Mouse (Mus musculus) small intestine, adult 2 months (tissue): ENCODE results near the gene Pex11b. TPM values are rescaled to one million over a fixed set of nuclear protein-coding genes. Genes with fewer than 3 reads are reported as not detected.

Experiments used
- H3K27ac ChIP-seq: fragments of 200-500 bp; 2 replicates; pipeline ENCODE4 v1.5.1; 2012; ENCODE audit warnings: low read depth, low read length, control low read depth, inconsistent platforms; ENCODE audit not compliant: insufficient read depth
- H3K27me3 ChIP-seq: fragments of 200-500 bp; 2 replicates; pipeline ENCODE4 v1.6.1; 2012; ENCODE audit warnings: mild to moderate bottlenecking, moderate library complexity, low read length, inconsistent platforms; ENCODE audit not compliant: control insufficient read depth, insufficient read depth
- H3K36me3 ChIP-seq: fragments of 200-500 bp; 2 replicates; pipeline ENCODE4 v1.6.1; 2012; ENCODE audit warnings: mild to moderate bottlenecking, low read length, control low read depth, inconsistent platforms; ENCODE audit not compliant: control insufficient read depth, insufficient read depth
- H3K4me1 ChIP-seq: fragments of 200-500 bp; 2 replicates; pipeline ENCODE4 v1.6.1; 2012; ENCODE audit warnings: low read length, inconsistent platforms, mixed read lengths; ENCODE audit not compliant: control insufficient read depth, insufficient read depth, insufficient read length
- H3K4me3 ChIP-seq: fragments of 200-500 bp; 2 replicates; pipeline ENCODE4 v1.5.1; 2012; ENCODE audit warnings: low read depth, mild to moderate bottlenecking, control low read depth, inconsistent platforms, low read length, moderate library complexity
- CTCF ChIP-seq: fragments of 200-500 bp; IDR thresholded peaks from 2 replicates; pipeline ENCODE4 v1.5.1; 2012; ENCODE audit warnings: low read depth, mild to moderate bottlenecking, control low read depth, inconsistent platforms, low read length, moderate library complexity, mixed read lengths; ENCODE audit not compliant: insufficient replicate concordance, insufficient read length; ENCODE audit errors: extremely low read depth
- POLR2A ChIP-seq: fragments of 200-500 bp; IDR thresholded peaks from 2 replicates; pipeline ENCODE4 v1.6.1; 2012; ENCODE audit warnings: low read depth, mild to moderate bottlenecking, control low read depth, inconsistent platforms, low read length, moderate library complexity
- WGBS: fragments of 180-500 bp; shearing (Covaris S2); methylation state at CpG from one replicate; pipeline ENCODE4 v1.1.7; 2018; 5-methylcytosine and 5-hydroxymethylcytosine counted together
- polyA plus RNA-seq: library from polyadenylated mRNA; depleted of rRNA; stranded (reverse); fragments of >200 nt; gene quantifications from 2 replicates; pipeline ENCODE4 v1.2.3, GENCODE M21; 2012

The Pex11b gene
- polyA plus RNA-seq, 1 experiment: 21.1 TPM

DNA sequence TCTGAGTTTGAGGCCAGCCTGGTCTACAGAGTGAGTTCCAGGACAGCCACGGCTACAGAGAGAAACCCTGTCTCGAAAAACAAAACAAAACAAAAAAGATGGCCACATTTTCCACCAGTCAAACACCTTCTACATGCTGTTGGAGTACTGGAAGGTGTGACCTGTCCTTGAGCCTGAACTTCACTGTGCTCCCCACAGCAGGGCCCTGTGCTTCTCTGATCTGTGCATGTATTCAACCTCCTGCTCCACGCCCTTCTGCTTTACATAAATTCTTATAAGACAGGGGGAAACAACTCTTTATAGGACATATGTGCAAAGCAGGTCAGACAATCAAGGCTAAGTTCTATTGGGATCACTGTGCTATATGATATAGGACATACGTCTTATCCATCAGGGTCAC lies 12.0 kb upstream of the Pex11b start:
- TF ChIP-seq POLR2A (no peak), CTCF (no peak)
- H3K27ac ChIP-seq: no peak overlapping the region
- WGBS: 95% methylated on average over 4 of the region's 4 CpGs
- H3K4me3 ChIP-seq: no peak overlapping the region
- peaks cover 8% of the 10 kb centered on the region for H3K36me3 ChIP-seq
- no peaks in the 10 kb centered on the region for H3K27me3 ChIP-seq
- no peaks in the 10 kb centered on the region for H3K4me1 ChIP-seq

DNA sequence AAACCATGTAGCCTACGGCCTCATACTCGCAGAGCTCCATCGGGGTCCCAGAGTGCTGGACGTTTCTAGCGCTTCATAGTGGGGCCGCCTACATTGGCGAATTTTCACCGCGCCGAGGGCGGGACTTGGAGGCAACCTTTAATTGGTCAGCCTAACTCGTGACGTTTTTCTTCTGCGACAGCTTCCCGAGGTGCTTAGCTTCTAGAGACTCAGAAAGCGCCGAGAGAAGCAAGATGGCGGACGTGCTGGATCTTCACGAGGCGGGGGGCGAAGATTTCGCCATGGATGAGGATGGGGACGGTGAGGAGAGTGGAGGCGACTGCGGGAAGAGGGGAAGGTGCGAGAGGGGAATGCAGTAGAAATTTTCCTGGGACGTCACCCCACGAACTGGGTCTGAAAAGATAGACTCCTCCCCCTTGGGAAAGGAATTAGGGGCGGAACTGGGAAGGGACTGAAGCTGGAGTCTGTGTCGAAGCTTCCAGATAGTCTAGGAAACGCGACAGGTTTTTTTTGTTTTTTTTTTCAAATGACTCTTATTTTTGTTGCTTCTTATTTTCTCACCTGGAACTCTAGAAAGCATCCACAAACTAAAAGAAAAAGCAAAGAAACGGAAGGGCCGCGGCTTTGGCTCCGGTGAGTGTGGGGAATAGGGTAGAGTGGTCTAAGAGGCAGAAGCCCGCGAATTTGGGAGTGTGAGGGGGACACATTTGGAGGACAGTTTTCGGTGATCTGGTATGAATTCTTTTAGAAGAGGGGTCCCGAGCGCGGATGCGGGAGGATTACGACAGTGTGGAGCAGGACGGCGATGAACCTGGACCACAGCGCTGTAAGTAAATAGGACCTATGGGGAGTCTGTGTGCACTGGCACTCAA lies 5.2 kb upstream of the Pex11b start, which contains the start of gene Rbm8a:
Gene Rbm8a, plus strand, starts transcription at position 205 of the 872 bp plus-strand sequence.
- H3K4me1 ChIP-seq: no peaks in the 10 kb centered on the region; the same call in 1 of the 2 replicates
- H3K27me3 ChIP-seq: no peaks in the 10 kb centered on the region
- H3K27ac ChIP-seq: peak within 1 kb of the TSS; percentile 76
- H3K36me3 ChIP-seq: peaks cover 11% of the 10 kb centered on the region
- peak within 1 kb of the TSS; percentile 87 for H3K4me3 ChIP-seq
- WGBS: under 1% methylated on average over 48 of the region's 48 CpGs
- TF ChIP-seq CTCF: no peak
- TF ChIP-seq POLR2A: peak; percentile 80

DNA sequence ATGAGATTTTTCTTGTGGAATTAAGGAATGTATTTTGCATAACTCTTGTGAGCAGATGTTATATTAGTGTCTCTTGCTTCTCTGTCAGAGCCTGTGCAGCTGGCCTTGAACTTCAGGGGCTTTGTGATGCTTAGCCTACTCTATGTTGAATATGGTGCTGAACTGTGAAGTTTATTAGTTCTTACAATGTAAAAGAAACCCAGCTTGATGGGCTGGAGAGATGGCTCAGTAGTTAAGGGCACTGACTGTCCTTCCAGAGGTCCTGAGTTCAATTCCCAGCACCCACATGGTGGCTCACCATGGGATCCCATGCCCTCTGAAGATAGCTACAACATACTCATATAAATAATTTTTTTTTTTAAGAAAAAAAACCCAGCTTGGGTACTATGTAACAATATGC lies 3.1 kb upstream of the Pex11b start:
- H3K27ac ChIP-seq: no peak overlapping the region
- H3K4me3 ChIP-seq: no peak overlapping the region
- no peak for TF ChIP-seq CTCF
- no peak for TF ChIP-seq POLR2A
- H3K27me3 ChIP-seq: no peaks in the 10 kb centered on the region
- H3K4me1 ChIP-seq: peaks cover 4% of the 10 kb centered on the region; the same call in 1 of the 2 replicates
- H3K36me3 ChIP-seq: peaks cover 11% of the 10 kb centered on the region

DNA sequence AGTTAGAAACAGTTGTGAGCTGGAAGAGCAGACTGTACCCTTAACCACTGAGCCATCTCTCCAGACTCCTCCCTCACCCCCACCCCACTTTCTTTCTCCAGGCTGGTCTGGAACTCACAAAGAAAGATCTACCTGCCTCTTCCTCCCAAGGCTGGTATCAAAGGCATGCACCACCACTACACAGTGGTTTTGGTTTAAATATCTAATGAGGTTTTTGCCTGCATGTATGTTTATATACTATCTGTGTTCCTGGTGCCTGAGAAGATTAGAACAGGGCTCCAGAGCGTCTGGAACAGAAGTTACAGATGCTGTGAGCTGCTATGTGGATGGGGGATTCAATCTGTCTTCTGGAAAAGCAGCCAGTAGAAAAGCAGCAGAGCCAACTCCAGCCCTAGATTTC lies 1.2 kb upstream of the Pex11b start:
- Histone ChIP-seq H3K4me3 (no peak overlapping the region), H3K27ac (no peak overlapping the region), H3K27me3 (no peaks in the 10 kb centered on the region), H3K4me1 (peaks cover 6% of the 10 kb centered on the region; the same call in 1 of the 2 replicates), H3K36me3 (peaks cover 16% of the 10 kb centered on the region)
- TF ChIP-seq POLR2A: no peak
- TF ChIP-seq CTCF: no peak
- WGBS: 73% methylated on average over 1 of the region's 1 CpGs

DNA sequence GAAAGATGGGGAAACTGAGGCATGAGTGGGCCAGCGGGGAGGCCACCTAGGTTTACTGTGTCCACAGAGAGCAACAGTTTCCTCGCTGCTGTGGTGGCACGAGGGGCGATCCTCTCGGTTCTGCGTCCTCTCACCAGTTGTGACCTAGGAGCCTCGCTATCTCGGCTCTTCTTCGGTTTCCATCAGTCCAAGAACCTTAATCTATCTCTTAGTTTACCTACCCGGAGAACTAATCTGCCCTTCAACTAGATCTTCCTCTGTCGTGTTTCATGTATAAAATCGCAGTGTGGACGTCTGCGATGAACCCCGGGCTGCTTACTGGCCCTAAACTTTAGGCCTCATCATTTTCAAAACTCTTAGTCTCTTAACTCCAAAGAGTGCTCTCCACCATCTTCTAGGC lies 730 bp downstream of the Pex11b start:
- peak overlapping the region; percentile 74 for H3K27ac ChIP-seq
- H3K27me3 ChIP-seq: no peaks in the 10 kb centered on the region
- WGBS: 2% methylated on average over 15 of the region's 15 CpGs
- H3K4me1 ChIP-seq: peaks cover 6% of the 10 kb centered on the region; the same call in 1 of the 2 replicates
- peak overlapping the region; percentile 92 for H3K4me3 ChIP-seq
- peaks cover 21% of the 10 kb centered on the region for H3K36me3 ChIP-seq
- TF ChIP-seq CTCF (no peak), POLR2A (no peak)

DNA sequence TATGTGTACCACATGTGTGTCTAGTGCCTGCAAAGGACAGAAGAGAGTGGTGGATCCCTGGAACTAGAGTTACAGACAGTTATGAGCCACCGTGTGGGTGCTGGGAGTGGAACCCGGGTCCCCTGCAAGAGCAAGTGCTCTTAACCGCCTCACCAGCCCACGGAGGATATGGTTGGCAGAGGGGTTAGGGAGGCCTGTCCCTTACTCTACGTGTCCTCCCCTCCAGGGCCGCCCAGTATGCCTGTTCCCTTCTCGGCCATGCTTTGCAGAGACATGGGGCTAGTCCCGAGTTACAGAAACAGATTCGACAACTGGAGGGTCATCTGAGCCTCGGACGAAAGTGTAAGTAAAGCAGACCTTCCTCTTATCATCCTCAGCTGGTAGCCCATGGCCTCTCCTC lies 1.3 kb downstream of the Pex11b start:
- 27% methylated on average over 11 of the region's 11 CpGs for WGBS
- H3K4me1 ChIP-seq: peaks cover 6% of the 10 kb centered on the region; the same call in 1 of the 2 replicates
- no peaks in the 10 kb centered on the region for H3K27me3 ChIP-seq
- peak overlapping the region; percentile 55 for H3K4me3 ChIP-seq
- H3K27ac ChIP-seq: peak overlapping the region; percentile 42
- H3K36me3 ChIP-seq: peaks cover 20% of the 10 kb centered on the region
- TF ChIP-seq POLR2A (no peak), CTCF (no peak)

DNA sequence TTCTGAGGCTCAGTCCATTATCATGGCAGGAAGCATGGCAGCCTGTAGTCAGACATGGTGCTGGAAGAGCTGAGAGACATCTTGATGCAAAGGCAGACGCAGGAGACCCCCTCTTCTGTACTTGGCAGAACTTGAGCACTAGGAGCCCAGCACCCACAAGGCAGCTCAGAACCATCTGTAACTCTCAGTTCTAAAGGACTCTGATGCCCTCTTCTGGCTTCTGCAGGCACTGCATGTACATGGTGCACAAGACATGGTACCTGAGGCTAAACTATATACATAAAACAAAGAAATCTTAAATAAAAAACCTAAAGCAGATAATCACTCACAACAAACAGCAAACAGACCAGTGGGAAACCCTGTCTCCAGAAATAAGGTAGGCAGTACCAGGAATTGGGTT lies 4.0 kb downstream of the Pex11b start:
- Histone ChIP-seq H3K27ac (no peak overlapping the region), H3K36me3 (peaks cover 22% of the 10 kb centered on the region), H3K4me1 (peaks cover 6% of the 10 kb centered on the region; the same call in 1 of the 2 replicates), H3K27me3 (no peaks in the 10 kb centered on the region), H3K4me3 (no peak overlapping the region)
- WGBS: 87% methylated on average over 1 of the region's 1 CpGs
- peak; percentile 57; the same call in 1 of the 2 replicates for TF ChIP-seq CTCF
- TF ChIP-seq POLR2A: no peak
